Mouse (Mus musculus): Measurements from ENCODE around the gene Rab17.

- TF ChIP-seq GATA1 (IDR thresholded peaks at IDR 0.05; ENCODE audit: borderline replicate concordance, low read length) (no peak), FLI1 (IDR thresholded peaks at IDR 0.05; ENCODE audit: low read length) (no peak)
Measured at GRCm38 (mm10) chr1:91002641-91003040, 33.2 kb upstream of the Rab17 start.
